Mouse (Mus musculus) mouse trophoblast stem cell (cell line): ENCODE measurements around the gene Flot2.

Experiments
- in situ Hi-C, 2 experiments: fragments of 300-500 bp; cut with MseI, MboI; formaldehyde crosslinking; loops; 2 replicates in 1 of 2; 3 replicates in 1 of 2; pipeline ENCODE4 v1.15.1; 2025

Gene Flot2

DNA sequence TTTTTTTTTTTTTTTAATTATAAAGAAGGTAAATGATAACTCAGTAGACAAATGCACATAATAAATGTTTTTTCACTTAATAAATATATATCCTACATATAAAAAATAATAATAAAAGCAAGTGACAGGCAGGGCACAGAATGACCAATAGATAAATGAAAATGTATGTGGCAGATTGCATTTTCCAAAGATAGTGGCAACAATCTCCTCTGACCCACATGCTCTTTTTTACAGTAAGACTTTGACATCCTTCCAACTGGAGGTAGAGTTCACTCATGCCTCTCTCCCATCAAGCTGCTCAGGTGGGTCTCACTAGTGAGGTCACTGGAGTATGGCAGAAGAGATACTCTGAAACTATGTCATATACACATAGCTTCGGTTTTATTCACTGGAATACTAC, 24.8 kb downstream of the Flot2 start:
- in situ Hi-C loops: no loop called here

DNA sequence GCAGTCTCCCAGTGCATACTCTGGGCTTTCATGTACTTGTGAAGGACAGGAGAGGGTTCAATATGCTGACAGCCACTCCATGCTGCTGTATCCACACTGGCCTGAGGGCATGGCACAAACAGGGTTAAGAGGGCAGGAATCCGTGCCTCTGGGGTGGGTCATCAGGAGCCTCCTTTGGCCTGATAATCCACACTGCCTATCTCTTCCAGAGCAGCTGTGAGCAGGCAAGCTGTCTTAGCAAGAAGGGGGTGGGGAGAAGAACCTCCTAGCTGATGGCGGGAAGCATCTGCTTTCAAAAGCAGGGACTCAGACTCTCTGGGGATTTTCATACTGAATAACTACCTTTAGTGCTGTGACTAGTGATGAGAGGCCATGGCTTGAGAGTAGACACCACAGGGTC, 28.2 kb downstream of the Flot2 start:
- in situ Hi-C loops: no loop called here

- in situ Hi-C loops: no loop called here
These were observed 28.9 kb downstream of the Flot2 start for GRCm38 (mm10) chr11:78066641-78067040.

DNA sequence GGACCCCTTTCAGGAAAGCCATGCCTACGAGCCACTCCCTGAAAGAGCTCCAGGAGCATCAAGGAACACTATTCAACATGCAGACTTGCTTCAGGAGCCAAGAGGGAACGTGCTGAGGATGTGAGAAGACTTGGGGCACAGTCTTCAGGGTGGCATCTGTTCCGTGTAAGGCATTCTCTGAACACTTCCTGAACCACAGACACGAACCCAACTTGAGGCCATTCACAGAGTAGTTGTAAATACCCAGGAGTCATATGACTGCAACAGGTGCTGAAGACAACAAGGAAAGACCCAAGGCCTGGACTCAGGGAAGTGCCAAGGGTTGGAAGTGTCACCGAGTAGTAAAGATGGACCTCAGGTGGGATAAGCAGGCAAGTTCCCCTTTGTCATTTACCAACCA, 29.8 kb downstream of the Flot2 start:
- in situ Hi-C loops: no loop called here

GRCm38 (mm10) chr11:78069130-78069529, 31.4 kb downstream of the Flot2 start:
- in situ Hi-C loops: no loop called here

DNA sequence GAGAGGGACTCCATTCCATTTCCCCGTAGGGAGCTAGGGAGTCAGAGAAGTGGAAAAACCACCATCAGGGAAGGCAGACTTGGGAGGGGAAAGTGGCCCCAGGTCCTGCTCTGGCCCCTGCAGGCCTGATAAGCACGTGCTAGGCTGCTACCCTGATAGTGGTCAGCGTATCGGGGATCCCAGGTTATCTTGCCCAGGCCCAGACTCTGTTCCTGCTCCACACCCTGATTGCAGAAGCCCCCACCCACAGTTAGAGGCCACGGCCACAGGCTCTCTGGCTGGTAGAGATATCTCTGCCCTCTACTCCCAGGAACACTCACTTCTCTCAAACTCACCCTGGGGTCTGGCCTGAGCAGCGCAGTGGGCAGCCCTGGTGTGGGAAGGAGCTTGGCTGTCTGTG, 31.9 kb downstream of the Flot2 start:
- in situ Hi-C loops: no loop called here

- in situ Hi-C loops: no loop called here
These were observed 34.2 kb downstream of the Flot2 start for GRCm38 (mm10) chr11:78071938-78072337.

DNA sequence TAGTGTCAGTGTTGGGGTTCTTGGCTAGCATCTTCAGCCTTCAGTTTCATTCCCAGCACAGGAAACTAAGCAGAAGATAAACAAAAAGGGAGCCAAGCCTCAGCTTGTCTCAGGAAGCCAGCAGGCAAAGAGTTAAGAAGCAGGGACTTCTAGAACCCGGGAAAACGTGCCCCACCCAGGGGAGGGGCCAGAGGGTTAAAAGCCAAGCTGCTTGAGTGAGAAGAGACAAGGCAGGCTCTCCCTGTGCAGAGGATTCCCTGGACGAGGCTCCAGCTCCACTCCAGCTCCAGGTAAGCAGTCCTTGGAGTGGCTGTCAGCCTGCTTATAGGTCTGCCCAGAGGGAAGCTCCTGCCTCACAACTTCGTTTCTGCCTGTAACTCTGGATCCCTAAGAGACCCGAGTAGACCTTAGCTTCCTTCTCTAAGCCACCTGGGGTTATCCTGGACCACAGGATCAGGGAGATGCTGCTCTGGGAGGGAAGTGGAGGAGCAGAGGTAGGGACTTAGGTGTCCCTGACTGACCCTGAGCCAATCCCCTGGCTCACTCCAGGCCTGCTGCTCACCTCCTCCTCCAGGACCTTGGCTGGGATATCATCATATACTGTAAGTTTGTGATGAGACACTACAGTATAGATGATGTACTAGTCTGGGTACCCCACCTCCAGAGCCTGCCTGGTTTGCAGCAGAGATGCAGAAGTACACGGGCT, 34.8 kb downstream of the Flot2 start:
- in situ Hi-C loops: no loop called here

GRCm38 (mm10) chr11:78073577-78074276, 36.0 kb downstream of the Flot2 start:
- in situ Hi-C loops: no loop called here

GRCm38 (mm10) chr11:78074277-78074652, 36.5 kb downstream of the Flot2 start:
- in situ Hi-C loops: no loop called here

DNA sequence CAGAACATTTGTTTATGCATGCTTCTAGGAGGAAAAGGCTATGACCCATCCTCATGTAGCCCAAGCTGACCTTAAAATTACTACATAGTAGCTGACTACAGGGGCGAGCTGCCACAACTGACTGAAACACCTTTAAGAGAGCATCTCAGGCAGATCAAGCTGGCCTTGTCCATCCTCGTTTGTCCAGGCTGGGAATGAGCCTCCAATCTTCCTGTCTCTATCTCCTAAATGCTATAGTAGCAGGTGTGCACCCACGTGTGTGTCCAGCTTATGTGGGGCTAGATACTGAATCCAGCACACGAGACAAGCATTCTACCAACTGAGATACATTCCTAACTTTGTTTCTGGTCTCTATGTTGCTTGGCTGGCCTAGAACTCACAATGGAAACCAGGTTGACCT, 36.9 kb downstream of the Flot2 start:
- in situ Hi-C loops: no loop called here

- in situ Hi-C loops: no loop called here
These were observed 42.5 kb downstream of the Flot2 start, which contains the start of gene Eral1 for GRCm38 (mm10) chr11:78079961-78080921. TSS of gene Eral1 (minus strand) at chr11:78080383.

- in situ Hi-C loops: no loop called here
These were observed 45.9 kb downstream of the Flot2 start for GRCm38 (mm10) chr11:78083595-78083994.

GRCm38 (mm10) chr11:78086925-78087479, 49.3 kb downstream of the Flot2 start:
- in situ Hi-C loops: no loop called here

- in situ Hi-C loops: no loop called here
These were observed 50.1 kb downstream of the Flot2 start for GRCm38 (mm10) chr11:78087756-78088281.

DNA sequence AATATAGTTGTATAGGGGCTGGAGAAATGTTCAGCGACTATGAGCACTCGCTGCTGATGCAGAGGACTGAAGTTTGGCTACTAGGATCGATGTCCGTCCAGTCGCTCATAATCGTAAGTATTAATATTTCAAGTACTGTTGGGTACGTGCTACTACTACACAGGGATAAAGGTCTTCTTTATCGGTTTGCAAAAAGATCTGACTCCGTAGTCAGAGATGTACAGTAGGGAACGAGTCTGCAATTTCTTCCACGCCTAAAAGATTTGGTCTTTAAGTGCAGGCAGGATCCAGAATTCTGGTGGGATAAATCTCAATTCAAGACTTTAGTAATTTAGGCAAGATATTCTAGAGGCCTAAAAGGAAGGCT, 56.4 kb downstream of the Flot2 start:
- in situ Hi-C loops: no loop called here

GRCm38 (mm10) chr11:78094504-78095143, 56.9 kb downstream of the Flot2 start, which contains the start of gene Fam222b:
TSS of gene Fam222b (plus strand) at chr11:78094660.
- in situ Hi-C loops: no loop called here

DNA sequence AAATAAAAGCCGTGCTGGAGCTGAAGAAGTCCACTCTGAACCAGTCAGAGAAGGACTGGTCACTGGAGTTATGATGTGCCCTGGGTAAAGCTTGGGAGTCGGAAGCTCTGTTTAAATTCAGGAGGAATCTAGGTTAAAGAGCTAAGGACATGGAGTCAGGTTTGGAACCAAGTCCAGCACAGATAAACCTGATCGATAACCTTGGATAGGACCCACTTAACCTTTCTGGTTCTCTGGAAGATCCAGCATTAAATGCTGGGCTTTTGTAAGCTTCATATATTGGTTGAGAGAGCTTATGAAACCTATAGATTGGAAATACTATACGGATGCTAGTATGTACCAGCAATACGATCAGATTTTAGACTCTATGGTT, 57.4 kb downstream of the Flot2 start:
- in situ Hi-C loops: no loop called here

GRCm38 (mm10) chr11:78097077-78097476, 59.3 kb downstream of the Flot2 start:
- in situ Hi-C loops: no loop called here

DNA sequence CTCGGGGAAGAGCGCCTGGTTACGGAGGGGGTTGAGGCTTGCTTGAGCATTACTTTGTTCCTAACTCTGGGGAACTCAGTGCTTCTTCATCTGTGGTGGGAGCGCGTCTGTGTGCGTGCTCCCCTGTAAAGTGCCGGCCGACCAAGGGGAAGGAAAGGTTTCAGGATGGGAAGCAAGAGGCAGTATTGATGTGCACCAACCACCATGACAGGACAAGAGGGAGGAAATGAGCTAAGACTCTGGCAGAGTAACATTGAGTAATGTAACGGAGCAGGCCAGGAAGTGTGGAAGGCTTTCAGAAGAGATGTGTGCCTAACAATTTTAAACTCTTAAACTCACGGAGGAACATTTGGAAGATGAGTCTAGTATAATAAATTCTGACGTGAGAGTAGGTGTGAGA, 63.0 kb downstream of the Flot2 start:
- in situ Hi-C loops: loop anchor here in 1 of 2 experiments (5.0 kb wide), 1 partner anchor 52 kb away; no protein-coding TSS in a partner anchor

GRCm38 (mm10) chr11:78102142-78102541, 64.4 kb downstream of the Flot2 start:
- in situ Hi-C loops: loop anchor here in 1 of 2 experiments (5.0 kb wide), 1 partner anchor 50 kb away; no protein-coding TSS in a partner anchor
